Mouse (Mus musculus) bone marrow macrophage, adult 2 months (primary cell): ENCODE data around the gene Ctnnd2. TPM values are rescaled to one million over a fixed set of nuclear protein-coding genes. Genes with fewer than 3 reads are reported as not detected.

Source experiments
- H3K27ac ChIP-seq: 2 replicates; pipeline ENCODE4 v1.5.1; 2012; ENCODE audit warnings: low read depth, low read length; ENCODE audit not compliant: insufficient read depth
- H3K4me1 ChIP-seq: 2 replicates; pipeline ENCODE4 v1.6.1; 2012; ENCODE audit warnings: low read length; ENCODE audit not compliant: control insufficient read depth, insufficient read depth
- H3K4me3 ChIP-seq: 2 replicates; pipeline ENCODE4 v1.5.1; 2012; ENCODE audit warnings: mild to moderate bottlenecking, low read length, moderate library complexity; ENCODE audit not compliant: insufficient read depth
- CTCF ChIP-seq: IDR thresholded peaks from 2 replicates; pipeline ENCODE4 v1.5.1; 2012; ENCODE audit warnings: low read depth, mild to moderate bottlenecking, low read length, moderate library complexity
- POLR2A ChIP-seq: IDR thresholded peaks from 2 replicates; pipeline ENCODE4 v1.6.1; 2012; ENCODE audit warnings: mild to moderate bottlenecking, low read depth, low read length, borderline replicate concordance
- polyA plus RNA-seq: library from polyadenylated mRNA; stranded (reverse); fragments of >200 nt; gene quantifications from 2 replicates; pipeline ENCODE4 v1.2.4, GENCODE M21; 2012; ENCODE audit not compliant: missing spikeins, insufficient read depth, insufficient read length

Gene Ctnnd2
- polyA plus RNA-seq, 1 experiment = 0.58 TPM

GRCm38 (mm10) chr15:30302824-30303223, 130.4 kb downstream of the Ctnnd2 start:
- Histone ChIP-seq H3K27ac (no peak overlapping the region), H3K4me3 (no peak overlapping the region), H3K4me1 (no peaks in the 10 kb centered on the region)
- TF ChIP-seq CTCF = no peak
- no peak for TF ChIP-seq POLR2A

- no peak for TF ChIP-seq CTCF
- no peak for TF ChIP-seq POLR2A
Measured at GRCm38 (mm10) chr15:30306437-30306836, 134.0 kb downstream of the Ctnnd2 start.

DNA sequence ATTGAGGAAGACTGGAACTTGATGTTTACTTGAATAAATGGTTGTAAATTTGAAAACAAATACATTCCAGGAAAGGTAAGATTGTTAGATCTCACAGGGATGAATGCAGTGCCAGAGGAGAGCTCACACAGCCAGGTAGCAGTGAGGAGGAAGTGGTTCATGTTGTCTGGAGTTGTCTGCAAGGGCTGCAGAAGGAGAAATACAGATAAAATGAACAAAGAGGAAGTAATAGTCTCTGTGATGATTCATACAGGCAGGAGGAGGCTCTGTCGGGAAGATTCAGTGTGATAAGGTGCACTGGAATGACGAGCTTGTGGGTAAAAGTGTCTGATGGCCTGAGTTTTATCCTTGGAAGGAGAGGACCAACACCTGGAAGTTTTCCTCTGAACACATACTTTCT, 150.2 kb downstream of the Ctnnd2 start:
- Histone ChIP-seq H3K4me1 (no peaks in the 10 kb centered on the region), H3K4me3 (no peak overlapping the region), H3K27ac (no peak overlapping the region)
- TF ChIP-seq POLR2A (no peak), CTCF (no peak)

More at GRCm38 (mm10) chr15:30306437-30306836, 134.0 kb downstream of the Ctnnd2 start:
- Histone ChIP-seq H3K4me3 (no peak overlapping the region), H3K27ac (no peak overlapping the region), H3K4me1 (no peaks in the 10 kb centered on the region)

GRCm38 (mm10) chr15:30333336-30334310, 161.2 kb downstream of the Ctnnd2 start:
- TF ChIP-seq CTCF = no peak
- TF ChIP-seq POLR2A = no peak
- Histone ChIP-seq H3K27ac (no peak overlapping the region), H3K4me1 (no peaks in the 10 kb centered on the region), H3K4me3 (no peak overlapping the region)

DNA sequence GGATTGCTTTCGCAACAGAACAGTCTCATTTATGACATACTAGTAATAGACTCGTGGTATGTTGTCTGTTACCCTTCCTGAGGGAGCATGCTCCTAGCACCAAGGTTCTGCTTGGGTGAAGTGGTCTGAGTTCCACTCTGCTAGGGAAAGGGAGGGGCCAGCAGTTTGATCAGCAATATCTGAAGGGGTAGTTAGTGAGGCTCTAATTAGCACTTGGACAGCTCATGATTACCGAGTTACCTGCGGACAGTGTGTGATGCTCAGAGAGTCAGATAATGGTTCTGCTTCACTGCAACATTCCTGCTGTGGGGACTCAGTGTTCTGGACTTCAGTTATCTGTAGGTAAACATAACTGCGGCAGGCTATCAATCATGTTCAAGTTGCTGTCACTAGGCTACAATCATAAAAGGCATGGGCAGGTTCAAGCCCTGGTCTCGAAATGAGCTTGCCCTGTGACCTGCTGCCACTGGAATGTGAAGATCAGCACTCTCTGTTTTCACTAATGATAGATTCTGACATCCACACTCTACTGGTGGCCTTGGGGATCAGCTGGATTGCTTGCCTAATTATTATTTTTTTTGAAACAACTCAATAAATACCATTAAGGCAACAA, 166.3 kb downstream of the Ctnnd2 start:
- H3K4me1 ChIP-seq = no peaks in the 10 kb centered on the region
- H3K27ac ChIP-seq = no peak overlapping the region
- H3K4me3 ChIP-seq = no peak overlapping the region
- TF ChIP-seq POLR2A (no peak), CTCF (no peak)

GRCm38 (mm10) chr15:30345754-30346153, 173.4 kb downstream of the Ctnnd2 start:
- no peaks in the 10 kb centered on the region for H3K4me1 ChIP-seq
- TF ChIP-seq CTCF (no peak), POLR2A (no peak)
- H3K4me3 ChIP-seq = no peak overlapping the region
- H3K27ac ChIP-seq = no peak overlapping the region

DNA sequence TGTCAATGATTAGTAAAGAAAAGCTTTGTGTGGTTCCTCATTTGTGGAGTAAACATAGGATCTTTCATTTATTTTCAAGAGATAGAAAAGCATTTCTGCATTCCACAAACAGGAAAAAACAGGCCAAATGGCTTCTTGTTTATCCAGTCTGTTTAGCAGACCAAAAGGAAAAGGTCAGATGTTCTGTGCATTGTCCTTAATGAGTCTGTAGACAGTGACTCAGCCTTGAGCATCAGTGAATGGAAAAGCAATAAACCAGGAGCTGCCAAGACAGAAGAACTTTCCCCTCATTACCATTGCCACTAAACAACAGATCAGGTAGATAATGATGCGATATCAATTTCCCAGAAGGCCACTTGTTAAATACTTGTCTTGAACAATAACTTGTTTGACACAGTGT, 192.1 kb downstream of the Ctnnd2 start:
- no peak for TF ChIP-seq POLR2A
- TF ChIP-seq CTCF = no peak
- H3K27ac ChIP-seq = no peak overlapping the region
- no peak overlapping the region for H3K4me3 ChIP-seq
- H3K4me1 ChIP-seq = no peaks in the 10 kb centered on the region

DNA sequence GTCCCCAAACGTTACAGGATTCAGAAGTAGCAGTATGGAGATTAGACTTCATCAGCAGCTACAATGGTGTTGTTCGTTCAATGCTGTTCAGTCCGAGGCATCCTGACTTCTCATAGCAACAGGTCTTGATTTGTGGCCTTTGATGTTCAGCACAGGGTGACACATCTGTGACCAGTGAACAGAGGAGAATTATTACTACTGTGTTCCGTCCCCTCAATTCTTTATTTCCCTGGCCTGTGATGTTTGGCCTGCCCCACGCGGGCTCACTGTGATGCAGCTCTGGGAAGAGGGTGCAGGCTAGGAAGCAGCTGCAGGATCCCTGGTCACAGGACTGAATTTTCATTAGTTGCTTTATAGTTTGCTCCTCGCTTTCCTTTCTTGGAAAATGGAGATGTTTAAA, 197.6 kb downstream of the Ctnnd2 start:
- no peak overlapping the region for H3K27ac ChIP-seq

GRCm38 (mm10) chr15:30371151-30371550, 198.8 kb downstream of the Ctnnd2 start:
- Histone ChIP-seq H3K4me1 (0 out of 2 replicates have a peak, but pooled peaks cover 2% of the 10 kb centered on the region), H3K4me3 (no peak overlapping the region), H3K27ac (no peak overlapping the region)
- TF ChIP-seq CTCF (no peak), POLR2A (no peak)

More for the DNA sequence above, 197.6 kb downstream of the Ctnnd2 start:
- Histone ChIP-seq H3K4me1 (0 out of 2 replicates have a peak, but pooled peaks cover 2% of the 10 kb centered on the region), H3K4me3 (no peak overlapping the region)
- TF ChIP-seq POLR2A (no peak), CTCF (no peak)

DNA sequence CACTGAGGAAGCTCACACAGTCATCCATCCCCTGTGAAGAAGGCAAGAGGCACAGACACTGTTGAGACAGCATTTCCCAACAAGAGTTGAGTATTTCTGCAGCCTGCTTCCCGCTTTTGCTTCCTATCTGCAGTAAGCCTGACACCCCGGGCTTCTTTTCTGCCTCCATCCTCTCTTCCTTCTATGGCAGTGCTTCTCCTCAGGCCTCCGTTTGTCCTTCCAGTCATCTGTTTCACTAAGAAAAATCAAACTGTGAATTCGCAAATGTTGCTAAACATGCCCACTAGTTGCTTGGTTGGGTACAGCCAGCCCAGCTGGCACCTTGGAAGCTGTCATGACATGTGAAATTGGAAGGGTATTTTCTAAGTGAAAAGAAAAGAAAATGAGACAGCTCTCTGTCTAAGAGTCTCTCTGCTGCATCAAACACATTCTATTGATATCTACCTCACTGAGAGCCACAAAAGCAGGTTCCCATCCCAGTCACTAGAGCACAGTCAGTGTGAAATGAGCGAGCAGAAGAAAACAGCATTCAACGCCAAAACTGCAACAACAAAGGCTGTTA, 201.3 kb downstream of the Ctnnd2 start:
- Histone ChIP-seq H3K4me1 (0 out of 2 replicates have a peak, but pooled peaks cover 2% of the 10 kb centered on the region), H3K4me3 (no peak overlapping the region), H3K27ac (no peak overlapping the region)
- TF ChIP-seq POLR2A = no peak
- no peak for TF ChIP-seq CTCF
